Mouse (Mus musculus) intestine, embryonic 16.5 days (tissue): Measurements from ENCODE around the gene Usp17lb. TPM values are rescaled to one million over a fixed set of nuclear protein-coding genes. Genes with fewer than 3 reads are reported as not detected.

Experiments
- polyA plus RNA-seq: library from polyadenylated mRNA; unstranded; fragments of >200 nt; fragmentation: Nextera tagmentation; extraction: Ambion mirVana; gene quantifications from 2 replicates; pipeline ENCODE4 v1.2.1, GENCODE M21; 2015

The Usp17lb gene
- polyA plus RNA-seq, 1 experiment from 2014 or later = not detected

Other genes with a start within 250 kb of the Usp17lb start
- gene Olfr655, start 240.8 kb downstream of the Usp17lb start, polyA plus RNA-seq = not detected in 2 replicates
- gene Olfr656, start 228.6 kb downstream of the Usp17lb start, polyA plus RNA-seq = not detected in 2 replicates
- gene Olfr657, start 217.8 kb downstream of the Usp17lb start, polyA plus RNA-seq = not detected in 2 replicates
- not detected in 2 replicates for gene Olfr658, start 195.3 kb downstream of the Usp17lb start, polyA plus RNA-seq
- gene Olfr659, start 175.8 kb downstream of the Usp17lb start, polyA plus RNA-seq = not detected in 2 replicates
- not detected in 2 replicates for gene Olfr661, start 156.1 kb downstream of the Usp17lb start, polyA plus RNA-seq
- gene Usp17le, start 65.1 kb downstream of the Usp17lb start, polyA plus RNA-seq = not detected in 2 replicates
- gene Usp17la, start 14.4 kb upstream of the Usp17lb start, polyA plus RNA-seq = not detected in 2 replicates
- gene Olfr665, start 35.4 kb upstream of the Usp17lb start, polyA plus RNA-seq = not detected in 2 replicates
- gene Olfr666, start 53.3 kb upstream of the Usp17lb start, polyA plus RNA-seq = not detected in 2 replicates
- not detected in 2 replicates for gene Olfr667, start 78.9 kb upstream of the Usp17lb start, polyA plus RNA-seq
- gene Olfr668, start 85.5 kb upstream of the Usp17lb start, polyA plus RNA-seq = not detected in 2 replicates
- gene Olfr669, start 91.6 kb upstream of the Usp17lb start, polyA plus RNA-seq = not detected in 2 replicates
- gene Olfr670, start 120.0 kb upstream of the Usp17lb start, polyA plus RNA-seq = not detected in 2 replicates
- not detected in 2 replicates for gene Olfr671, start 136.5 kb upstream of the Usp17lb start, polyA plus RNA-seq
- gene Olfr672, start 159.4 kb upstream of the Usp17lb start, polyA plus RNA-seq = not detected in 2 replicates
- gene Olfr675, start 185.9 kb upstream of the Usp17lb start, polyA plus RNA-seq = not detected in 2 replicates
- gene Olfr676, start 190.1 kb upstream of the Usp17lb start, polyA plus RNA-seq = not detected in 2 replicates
- gene Olfr677, start 208.8 kb upstream of the Usp17lb start, polyA plus RNA-seq = not detected in 2 replicates
- gene Olfr678, start 221.9 kb upstream of the Usp17lb start, polyA plus RNA-seq = not detected in 2 replicates
- gene Olfr679, start 238.6 kb upstream of the Usp17lb start, polyA plus RNA-seq = not detected in 2 replicates